Mouse (Mus musculus): ENCODE measurements around the gene Capn13.
"Not testable (repeated sequence)": the region's sequence is repeated elsewhere in the genome, so short reads cannot be mapped to it uniquely, and the experiment has no call there.

The Capn13 gene

GRCm38 (mm10) chr17:73329071-73329470, 71.6 kb downstream of the Capn13 start:
- peak; percentile 11 to 45 for DNase-seq

GRCm38 (mm10) chr17:73325314-73325713, 75.4 kb downstream of the Capn13 start:
- peak; percentile 11 to 23 for DNase-seq

GRCm38 (mm10) chr17:73324732-73325131, 75.9 kb downstream of the Capn13 start:
- DNase-seq = peak; percentile 59 to 77

GRCm38 (mm10) chr17:73323981-73324380, 76.7 kb downstream of the Capn13 start:
- peak; percentile 19 to 38 for DNase-seq

- no peak for DNase-seq
These were observed 85.9 kb downstream of the Capn13 start for GRCm38 (mm10) chr17:73314786-73315185.

- DNase-seq = no peak
These were observed 89.2 kb downstream of the Capn13 start for GRCm38 (mm10) chr17:73311491-73311890.

- peak in 1 of 2 experiments; percentile 15 for DNase-seq
These were observed 92.0 kb downstream of the Capn13 start for GRCm38 (mm10) chr17:73308691-73309090.

GRCm38 (mm10) chr17:73306626-73307025, 94.0 kb downstream of the Capn13 start:
- DNase-seq = peak in 1 of 2 experiments; percentile 47

- DNase-seq = peak; percentile 43 to 75
These were observed 95.0 kb downstream of the Capn13 start for GRCm38 (mm10) chr17:73305622-73306021.

- DNase-seq = no peak
These were observed 96.4 kb downstream of the Capn13 start for GRCm38 (mm10) chr17:73304086-73304812.

GRCm38 (mm10) chr17:73303676-73304075, 97.0 kb downstream of the Capn13 start:
- no peak for DNase-seq

- DNase-seq = peak; percentile 67 to 87
These were observed 97.4 kb downstream of the Capn13 start for GRCm38 (mm10) chr17:73303217-73303616.

- peak; percentile 80 to 88 for DNase-seq
These were observed 98.6 kb downstream of the Capn13 start for GRCm38 (mm10) chr17:73302104-73302503.

GRCm38 (mm10) chr17:73301258-73302050, 99.2 kb downstream of the Capn13 start:
- peak; percentile 56 to 74 for DNase-seq

- no peak for DNase-seq
These were observed 100.4 kb downstream of the Capn13 start for GRCm38 (mm10) chr17:73300147-73300880.

GRCm38 (mm10) chr17:73298981-73299380, 101.7 kb downstream of the Capn13 start:
- no peak for DNase-seq

GRCm38 (mm10) chr17:73296855-73297254, 103.8 kb downstream of the Capn13 start:
- DNase-seq = peak; percentile 32 to 65

- no peak for DNase-seq
These were observed 107.4 kb downstream of the Capn13 start for GRCm38 (mm10) chr17:73293237-73293636.

- DNase-seq = no peak
These were observed 116.4 kb downstream of the Capn13 start for GRCm38 (mm10) chr17:73284301-73284700.

GRCm38 (mm10) chr17:73282702-73283101, 118.0 kb downstream of the Capn13 start:
- DNase-seq = not testable (repeated sequence)

- DNase-seq = no peak
These were observed 122.9 kb downstream of the Capn13 start for GRCm38 (mm10) chr17:73277770-73278169.

GRCm38 (mm10) chr17:73275066-73275465, 125.6 kb downstream of the Capn13 start:
- no peak for DNase-seq

GRCm38 (mm10) chr17:73273809-73274208, 126.9 kb downstream of the Capn13 start:
- DNase-seq = no peak

All from cerebellum, postnatal 25 days (tissue).